Mouse (Mus musculus): Measurements from ENCODE around the gene Ints6. TPM values are rescaled to one million over a fixed set of nuclear protein-coding genes. Genes with fewer than 3 reads are reported as not detected.

Gene Ints6
- total RNA-seq, 2 experiments from 2014 or later: 62.4 to 77.3 TPM

- no peak for ATAC-seq (replicated peaks; ENCODE audit: poor library complexity)
Measured at GRCm38 (mm10) chr14:62637436-62638344, 123.3 kb downstream of the Ints6 start.

DNA sequence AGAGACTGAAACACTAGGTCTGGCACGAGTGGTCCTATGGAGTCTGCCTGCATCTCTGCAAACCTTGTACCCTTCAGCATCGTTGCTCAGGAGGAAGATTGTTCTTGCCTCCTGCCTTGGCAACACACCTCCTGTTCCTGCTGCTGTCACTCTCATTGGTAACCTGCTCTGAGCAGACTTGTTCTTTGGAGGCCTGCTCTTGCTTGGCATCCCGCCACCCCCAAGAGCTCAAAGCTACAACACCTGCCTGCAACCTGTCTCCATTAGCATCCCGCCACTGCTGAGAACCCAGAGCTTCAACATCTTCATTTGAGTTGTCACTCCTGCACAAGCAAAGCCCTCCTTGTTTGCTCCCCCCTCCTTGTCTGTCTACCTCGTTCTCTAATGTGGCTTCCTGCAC is 133.0 kb downstream of the Ints6 start:
- no peak for ATAC-seq (replicated peaks; ENCODE audit: poor library complexity)

Other genes starting within 250 kb of the Ints6 start
- gene Fam124a, start 205.4 kb downstream of the Ints6 start, total RNA-seq (2015): not detected in 2 replicates
- gene Fam124a, start 205.4 kb downstream of the Ints6 start, total RNA-seq (2017): not detected in 2 replicates
- gene Gm4131, start 194.2 kb downstream of the Ints6 start, total RNA-seq (2015): not detected in 2 replicates
- not detected in 2 replicates for gene Gm4131, start 194.2 kb downstream of the Ints6 start, total RNA-seq (2017)
- not detected in 2 replicates for gene Serpine3, start 97.5 kb downstream of the Ints6 start, total RNA-seq (2015)
- not detected in 2 replicates for gene Serpine3, start 97.5 kb downstream of the Ints6 start, total RNA-seq (2017)
- 18.2 and 19.6 TPM in 2 replicates for gene Wdfy2, start 76.5 kb upstream of the Ints6 start, total RNA-seq (2015)
- gene Wdfy2, start 76.5 kb upstream of the Ints6 start, total RNA-seq (2017): 22.1 and 24.2 TPM in 2 replicates
- not detected in 2 replicates for gene Defb48, start 223.3 kb upstream of the Ints6 start, total RNA-seq (2015)
- not detected in 2 replicates for gene Defb48, start 223.3 kb upstream of the Ints6 start, total RNA-seq (2017)
- not detected in 2 replicates for gene Defb47, start 236.9 kb upstream of the Ints6 start, total RNA-seq (2015)
- not detected in 2 replicates for gene Defb47, start 236.9 kb upstream of the Ints6 start, total RNA-seq (2017)

Measured in megakaryocyte progenitor cell, adult 5-6 weeks (primary cell).